Mouse (Mus musculus): ENCODE results near the gene Macrod2.

The Macrod2 gene

DNA sequence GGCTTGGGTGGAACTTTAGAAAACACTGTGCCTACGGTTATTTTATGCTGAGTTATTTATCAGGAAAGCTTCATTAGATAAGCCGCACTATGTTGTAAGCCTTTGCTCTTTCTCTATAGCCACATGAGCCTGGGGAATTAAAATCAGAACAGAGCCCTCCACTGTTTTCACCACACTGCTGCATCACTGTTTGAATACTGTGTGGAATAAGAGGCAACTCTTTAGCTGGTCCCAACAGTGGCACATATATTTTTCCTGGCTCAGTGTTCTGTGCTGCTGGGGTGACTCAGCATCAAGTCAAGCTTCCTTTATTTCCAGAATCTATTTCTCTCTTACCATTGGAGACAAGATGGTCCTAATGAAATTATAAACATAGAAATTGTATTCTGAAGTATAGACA lies 1481.8 kb downstream of the Macrod2 start:
- no peak for DNase-seq

DNA sequence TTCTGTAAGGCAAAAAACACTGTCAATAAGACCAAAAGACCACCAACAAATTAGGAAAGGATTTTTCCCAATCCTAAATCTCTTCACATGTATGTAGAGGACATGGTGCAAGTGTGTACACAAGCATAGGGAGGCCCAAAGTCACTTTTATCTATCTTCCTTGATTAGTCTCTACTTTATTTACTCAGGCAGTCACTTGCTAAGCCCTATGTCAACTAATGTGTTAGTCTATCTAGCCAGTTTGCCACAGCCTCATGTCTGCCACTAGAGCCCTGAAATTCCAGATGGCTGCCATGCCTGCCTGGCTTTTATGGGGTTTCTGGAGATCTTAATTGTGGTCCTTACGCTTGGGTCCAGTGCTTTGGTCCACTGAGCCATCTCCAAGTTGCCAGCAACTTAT lies 1483.4 kb downstream of the Macrod2 start:
- no peak for DNase-seq

DNA sequence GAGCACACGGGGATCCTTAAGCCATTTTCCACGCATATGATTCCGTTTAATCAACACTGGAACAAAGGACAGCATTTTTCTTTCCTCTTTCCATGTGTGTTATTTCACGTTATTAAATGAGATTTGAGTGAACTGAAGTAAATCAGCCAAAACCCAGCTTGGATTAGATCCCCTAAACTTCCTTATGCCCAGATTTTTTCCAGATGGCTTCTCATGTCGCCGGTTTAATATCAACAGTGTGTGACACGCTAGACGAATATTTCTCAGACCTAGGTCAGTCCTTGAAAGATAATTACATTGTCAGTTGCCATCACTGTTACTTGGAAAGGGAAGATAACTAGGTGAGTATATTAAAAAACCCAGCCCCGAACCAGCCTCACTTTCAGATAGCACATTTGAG lies 1484.6 kb downstream of the Macrod2 start:
- DNase-seq = no peak

DNA sequence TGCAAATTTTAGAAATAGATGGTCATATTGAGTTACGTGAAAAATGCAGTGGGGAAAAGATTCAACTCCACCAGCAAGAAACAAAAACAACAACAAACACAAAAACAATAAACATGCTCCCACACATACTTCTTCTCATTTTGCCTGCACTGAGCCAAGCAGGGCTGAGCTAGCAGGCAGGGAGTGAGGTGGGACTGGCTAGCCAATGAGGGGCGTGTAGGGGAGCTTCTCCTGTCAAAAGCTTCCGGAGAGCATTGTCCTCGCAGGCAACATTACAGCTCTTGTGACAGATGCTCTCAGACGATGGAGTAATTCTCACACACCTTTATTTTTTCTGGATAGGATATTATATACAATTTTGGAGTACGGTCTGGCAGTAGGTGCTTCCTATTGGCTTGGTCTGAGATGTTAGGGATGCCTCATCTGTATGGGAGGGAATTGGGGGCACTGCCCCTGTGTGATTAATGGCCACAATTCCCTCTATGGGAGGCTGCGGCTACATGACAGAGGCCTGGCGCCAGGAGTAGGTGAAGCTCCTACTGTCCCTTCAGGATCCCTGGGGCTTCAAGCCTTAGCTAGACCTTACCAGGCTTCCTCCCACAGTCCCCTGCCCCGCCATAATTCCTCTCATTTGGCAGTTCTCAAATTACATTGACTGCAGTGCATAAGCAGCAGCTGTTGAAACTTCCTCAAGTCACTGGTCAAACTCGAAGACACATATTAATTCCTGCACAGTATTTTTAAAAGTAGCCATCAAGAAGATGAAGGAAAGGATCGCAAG lies 1491.8 kb downstream of the Macrod2 start:
- DNase-seq = no peak

DNA sequence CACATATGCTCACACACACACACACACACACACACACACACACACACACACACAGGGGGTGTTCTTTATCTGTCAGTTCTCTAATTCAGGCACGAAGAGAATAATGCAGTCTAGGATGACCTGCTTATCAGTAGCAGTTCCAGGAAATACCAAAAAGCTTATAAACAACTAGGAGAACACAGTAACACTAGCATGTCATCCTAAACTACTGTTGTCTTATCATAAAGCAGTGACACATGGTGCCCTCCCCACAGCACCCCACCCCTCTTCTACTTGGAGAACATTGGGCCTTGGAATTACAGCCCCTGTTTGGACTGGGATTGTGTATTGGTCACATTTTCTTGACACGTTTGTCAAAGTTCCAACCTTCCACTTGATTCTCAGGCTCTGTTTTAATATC lies 1494.4 kb downstream of the Macrod2 start:
- no peak for DNase-seq

DNA sequence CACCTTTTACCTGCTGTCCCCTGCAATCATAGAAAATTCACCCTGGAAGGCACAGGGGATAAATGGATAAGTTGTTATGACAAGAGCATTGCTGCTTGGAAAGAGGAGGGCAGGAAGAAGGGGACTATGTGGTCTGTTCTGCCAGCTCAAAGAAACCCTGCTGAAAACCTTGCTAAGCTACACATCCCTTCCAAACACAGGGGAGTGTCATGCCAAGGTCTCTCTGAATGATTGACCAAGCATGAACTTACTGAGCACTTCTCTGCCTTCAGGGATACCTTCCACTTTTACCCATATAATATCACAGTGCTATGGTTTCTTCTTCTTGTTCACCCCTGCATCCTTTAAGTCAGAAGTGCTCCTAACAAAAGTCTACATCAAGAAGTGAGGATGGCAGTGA lies 1502.8 kb downstream of the Macrod2 start:
- DNase-seq = no peak

DNA sequence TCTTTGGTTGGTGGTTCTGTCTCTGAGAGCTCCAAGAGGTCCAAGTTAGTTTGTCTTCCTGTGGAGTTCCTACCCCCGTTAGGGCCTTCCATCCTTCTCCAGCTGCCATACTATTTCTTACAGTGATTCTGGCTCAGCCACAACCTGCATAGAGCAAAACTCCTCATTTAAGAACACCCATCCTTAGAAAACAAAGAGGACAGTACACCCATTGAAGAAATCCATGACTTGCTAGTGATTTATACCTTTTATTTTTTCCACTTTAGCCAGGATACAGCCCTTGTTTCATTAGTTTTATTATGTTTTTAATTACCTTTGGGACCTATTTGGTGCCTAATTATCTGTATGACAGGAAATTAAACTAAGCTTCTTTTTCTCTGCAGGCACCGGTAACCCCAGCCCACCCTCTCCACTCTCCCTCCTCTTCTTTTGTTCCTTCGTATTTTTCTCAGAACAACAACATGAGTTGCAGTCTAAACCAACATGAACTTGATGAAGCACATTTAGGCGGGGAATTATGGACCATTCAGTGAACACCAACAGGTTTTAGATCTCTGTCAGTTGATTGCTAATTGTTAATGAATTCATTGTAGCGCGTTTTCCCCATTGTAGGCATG lies 1516.8 kb downstream of the Macrod2 start:
- no peak for DNase-seq

DNA sequence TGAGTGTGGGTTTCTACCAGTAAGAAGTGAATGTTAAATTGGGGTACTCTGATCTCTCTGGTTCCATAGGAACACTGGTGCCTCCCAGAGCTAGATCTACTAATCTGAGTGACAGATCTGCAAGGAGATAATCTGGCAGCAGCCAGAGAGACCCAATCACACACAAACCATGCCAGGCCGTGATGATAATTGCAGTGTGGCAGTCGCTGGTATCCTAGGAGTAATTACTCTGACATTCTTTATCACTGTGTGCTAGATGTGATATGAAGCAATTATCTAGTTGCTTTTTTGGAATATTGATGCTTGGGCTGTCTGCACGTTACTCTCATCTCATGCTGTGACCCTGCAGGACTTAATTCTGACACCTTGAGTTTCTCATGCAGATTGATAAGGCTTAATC lies 1518.4 kb downstream of the Macrod2 start:
- DNase-seq = no peak

DNA sequence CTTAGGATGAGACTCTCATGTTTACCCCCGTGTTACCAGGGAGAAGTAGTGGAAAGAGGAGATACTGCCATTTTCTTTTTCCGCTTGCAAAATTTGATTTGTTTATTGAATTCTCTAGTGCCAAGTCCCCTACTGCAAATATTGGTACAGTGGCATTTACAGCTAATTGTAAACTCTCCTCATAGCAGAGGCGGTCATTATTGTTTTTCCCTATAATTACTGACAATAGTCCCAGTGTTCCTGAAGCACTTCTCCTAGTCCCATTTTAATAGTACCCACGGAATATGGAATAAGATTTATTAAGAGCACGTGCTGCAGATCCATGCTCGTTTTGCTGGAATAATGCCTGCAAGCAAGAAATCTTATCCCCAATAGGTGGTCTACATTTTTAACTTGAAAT lies 1518.8 kb downstream of the Macrod2 start:
- no peak for DNase-seq

DNA sequence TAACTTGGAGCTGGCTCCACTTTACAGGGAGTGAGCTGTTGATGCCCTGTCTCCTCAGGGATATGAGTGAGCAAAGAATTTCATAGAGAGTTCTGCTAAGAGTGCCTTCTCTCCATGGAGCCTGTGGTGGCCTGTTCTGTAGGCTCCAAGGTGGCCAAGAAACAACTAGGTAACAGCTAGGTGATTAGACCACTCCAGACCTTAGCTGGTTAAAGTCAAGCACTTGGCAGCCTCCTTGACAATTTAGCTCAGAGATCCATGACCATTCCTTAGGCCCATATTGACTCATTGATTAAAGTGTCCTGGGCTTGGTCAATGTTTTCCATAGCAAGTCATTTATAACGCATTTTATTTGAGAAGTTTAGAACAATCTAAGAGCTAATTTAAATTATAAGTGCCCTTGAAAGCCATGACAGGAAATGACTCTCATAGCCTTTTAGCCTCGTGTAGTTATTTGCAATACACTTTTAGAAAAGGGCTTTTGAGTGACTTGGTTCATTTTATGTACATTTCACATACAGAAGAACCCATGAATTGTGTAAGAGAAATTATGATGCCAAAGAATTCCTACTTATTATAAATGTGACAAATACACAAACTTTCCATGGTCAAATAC lies 1525.4 kb downstream of the Macrod2 start:
- DNase-seq = no peak

DNA sequence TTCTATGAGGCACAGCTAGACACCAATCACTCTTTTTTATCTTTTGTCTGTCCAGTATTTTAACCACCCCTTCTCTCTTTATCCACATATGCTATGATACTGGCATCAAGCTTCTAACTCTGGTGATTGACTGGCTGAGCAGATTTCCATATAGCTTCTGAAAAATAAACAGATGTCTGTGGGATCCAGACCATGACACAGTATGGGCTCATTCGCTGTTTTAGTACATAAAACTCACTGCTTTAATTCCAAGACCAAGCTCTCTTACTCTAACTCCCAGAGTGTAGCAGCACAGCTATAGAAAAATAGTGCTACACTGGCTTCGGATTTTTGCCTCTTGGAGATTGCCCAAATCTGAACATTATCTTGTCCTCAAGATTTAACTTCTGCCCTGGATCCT lies 1540.0 kb downstream of the Macrod2 start:
- no peak for DNase-seq

DNA sequence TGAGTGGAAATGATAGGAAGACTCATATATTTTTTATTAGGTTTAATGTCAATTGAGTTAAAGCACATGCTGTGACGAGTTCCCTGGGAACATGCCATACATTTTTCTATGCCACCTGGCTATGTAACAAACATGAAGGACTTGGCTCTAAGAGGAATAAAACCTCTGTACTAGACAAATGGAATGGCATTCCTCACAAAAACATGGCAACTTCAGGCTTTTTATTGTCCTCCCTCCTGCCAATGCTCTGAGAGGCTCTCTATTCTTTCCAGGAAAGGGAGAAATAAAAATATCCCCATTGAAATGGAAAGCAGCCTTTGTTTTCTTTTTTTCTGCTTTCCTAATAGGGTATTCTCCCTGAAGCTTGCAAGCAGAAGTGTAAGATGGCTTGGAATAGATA lies 1559.7 kb downstream of the Macrod2 start:
- DNase-seq = no peak

DNA sequence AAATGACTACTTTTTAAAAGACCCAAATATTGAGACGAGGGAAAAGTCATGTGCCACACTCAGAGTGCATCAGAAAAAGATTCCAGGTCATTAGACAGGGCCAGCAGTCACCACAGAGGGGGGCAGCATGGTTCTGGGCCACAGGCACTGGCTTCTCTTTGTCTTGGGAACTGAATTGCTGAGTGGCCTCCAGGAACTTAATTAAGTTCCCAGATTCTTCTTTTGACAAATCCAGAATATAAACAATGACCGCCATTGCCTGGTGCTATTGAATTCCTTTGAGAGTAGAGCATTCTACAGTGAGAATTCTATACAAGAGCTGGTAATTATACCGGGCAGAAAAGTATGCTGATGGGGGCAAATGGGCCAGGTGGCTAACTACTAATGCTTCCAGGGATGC lies 1560.1 kb downstream of the Macrod2 start:
- no peak for DNase-seq

DNA sequence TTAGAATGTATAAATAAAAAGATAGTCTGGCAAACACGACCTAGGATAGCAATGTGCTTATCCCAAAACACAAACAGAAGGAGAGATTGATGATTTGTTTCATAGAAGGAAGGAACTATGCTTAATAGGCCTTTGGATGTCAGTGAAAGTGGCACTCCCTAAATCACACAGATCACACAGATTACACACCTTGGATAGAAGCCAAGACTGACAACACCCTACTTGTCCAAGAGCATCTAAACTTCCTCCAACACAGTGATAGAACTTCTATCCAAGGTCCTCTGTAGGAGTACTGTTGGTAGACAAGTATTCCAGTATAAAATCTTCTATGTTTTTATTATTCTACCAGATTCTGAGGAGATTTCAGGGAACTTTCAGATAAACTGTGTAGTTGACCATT lies 1567.8 kb downstream of the Macrod2 start:
- no peak for DNase-seq

DNA sequence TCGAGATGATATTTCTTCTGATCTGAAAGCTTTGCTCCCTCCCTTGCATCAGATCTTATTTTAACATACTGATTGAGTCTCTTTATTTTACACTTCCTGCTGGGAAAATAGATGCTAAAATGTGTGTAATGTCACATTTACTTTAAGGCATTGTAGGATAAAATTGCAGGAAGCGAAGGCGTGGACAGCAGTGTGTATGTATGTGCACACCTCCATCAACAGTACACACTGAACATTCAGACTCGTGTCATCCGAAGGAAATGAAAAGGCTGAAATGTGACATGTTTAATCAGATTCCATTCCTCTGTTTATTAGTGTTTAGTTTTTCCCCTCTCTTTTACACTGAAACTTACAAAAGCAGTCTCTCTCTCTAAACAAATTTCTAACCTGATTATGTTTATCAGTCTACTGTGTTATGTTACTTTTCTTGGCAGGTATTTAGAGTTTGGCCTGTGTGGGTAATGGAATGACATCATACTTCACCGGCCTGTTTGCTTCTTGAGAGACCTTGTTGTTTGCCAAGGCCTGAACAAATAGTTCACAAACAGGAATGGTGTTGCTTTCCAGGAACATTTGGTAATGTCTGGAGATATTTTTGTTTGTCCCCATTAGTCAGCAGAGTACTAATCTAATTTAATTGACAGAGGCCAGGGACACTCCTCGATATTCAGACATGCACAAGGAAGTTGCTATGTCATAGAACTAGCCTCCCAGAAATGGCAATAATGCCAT lies 1588.7 kb downstream of the Macrod2 start:
- no peak for DNase-seq

DNA sequence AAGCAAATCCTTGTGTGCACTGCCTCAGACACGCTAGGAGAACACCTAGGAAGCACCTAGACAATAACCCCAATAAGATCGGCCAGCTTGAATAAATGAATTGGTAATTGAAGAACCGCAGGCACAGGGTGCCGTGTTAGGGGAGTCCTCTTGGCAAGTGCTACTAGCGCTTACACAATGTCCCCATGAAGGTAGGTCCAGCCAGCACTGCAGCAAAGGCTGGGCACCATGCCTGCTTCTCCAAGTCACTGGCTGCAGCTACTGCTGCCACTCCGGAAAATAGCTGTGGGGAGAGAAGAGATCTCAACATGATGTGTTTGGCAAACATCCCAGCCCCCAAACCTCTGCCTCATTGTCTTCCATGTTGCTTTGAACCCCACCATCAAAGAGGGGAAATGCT lies 1603.8 kb downstream of the Macrod2 start:
- peak; percentile 56 for DNase-seq

DNA sequence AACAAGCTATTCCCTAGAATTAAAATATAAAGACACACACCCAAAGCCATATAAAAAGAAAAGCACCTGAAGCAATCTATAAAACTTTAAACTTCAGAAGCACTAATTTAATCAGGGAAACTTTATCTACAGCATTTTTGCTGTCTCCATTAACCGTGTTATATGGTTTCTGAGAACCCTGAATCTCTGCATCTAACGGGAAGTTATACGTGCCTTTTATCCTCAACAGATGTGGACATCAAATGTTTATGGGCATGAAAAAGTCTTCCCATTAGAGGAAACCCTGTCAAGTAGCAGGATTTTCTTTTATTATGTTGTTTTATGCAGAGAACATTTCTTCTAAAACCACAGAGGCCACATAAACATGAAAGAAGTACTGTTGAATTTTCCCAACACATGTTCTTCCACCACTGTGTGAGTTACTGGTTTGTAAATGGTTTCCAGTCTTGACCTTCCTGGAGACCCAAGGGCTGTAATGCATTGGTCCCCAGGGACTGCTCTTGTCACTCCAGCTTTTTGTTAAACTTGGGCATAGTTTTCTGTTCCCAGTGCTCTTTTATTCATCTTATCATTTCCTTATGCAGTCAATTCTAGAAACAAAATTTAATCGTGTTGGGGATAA lies 1629.5 kb downstream of the Macrod2 start:
- no peak for DNase-seq

DNA sequence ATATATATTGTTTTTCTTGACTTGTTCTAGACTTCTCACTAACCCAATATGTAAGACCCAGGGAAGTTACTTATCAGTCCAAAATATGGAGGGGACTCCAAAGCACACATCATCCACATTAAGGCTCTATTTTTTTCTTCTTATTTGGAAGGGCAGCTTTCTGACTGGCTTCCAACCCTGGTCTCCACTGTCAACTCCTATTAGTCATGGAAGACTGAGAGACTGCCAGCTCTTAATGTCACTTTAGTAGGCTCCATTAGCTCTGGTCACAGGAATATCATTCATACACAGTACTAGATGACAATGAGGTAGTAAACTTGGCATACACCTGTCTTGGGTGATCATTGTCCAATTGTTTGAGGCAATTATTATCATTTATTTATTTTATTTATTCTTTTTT lies 1631.6 kb downstream of the Macrod2 start:
- no peak for DNase-seq

DNA sequence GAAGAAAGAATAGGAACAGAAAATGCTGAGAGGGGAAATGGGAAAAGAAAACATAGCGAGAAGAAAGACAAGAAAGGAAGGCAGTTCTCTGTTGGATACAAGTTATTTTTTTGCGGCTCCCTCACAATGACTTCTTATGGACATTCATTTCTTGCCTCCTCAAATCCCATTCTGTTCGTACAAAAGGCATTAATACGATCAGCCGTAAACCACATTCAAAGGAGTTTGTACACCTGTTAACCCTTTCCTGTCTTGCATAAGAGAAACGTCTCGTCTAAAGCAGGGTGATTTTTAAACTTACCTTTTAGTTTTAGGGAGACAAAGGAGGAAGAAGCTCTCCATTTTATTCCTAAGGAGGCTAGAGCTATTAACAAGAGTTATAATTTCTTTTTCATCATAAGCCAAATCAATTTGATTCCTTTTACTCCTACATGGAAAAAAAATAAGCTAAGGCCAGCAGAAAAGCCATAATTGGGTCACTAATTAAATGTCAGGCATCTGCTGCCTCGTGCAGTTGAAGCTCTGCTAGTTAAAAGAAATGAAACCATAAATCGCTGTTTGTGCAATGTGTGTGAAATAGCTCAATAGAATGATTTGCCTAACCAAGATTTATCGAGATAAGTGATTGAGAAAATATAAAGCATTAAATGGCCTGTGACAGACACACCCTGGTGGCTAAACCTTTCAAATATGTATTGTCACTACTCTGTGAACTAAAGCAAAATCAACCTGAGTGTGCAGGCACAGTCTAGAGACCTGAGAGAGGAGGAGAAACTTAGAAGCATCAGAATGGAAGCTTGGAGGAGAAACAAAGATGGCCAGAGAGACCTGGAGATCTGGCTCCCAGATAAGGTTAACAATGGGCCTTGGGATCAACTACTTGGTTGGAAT lies 1635.9 kb downstream of the Macrod2 start:
- no peak for DNase-seq

DNA sequence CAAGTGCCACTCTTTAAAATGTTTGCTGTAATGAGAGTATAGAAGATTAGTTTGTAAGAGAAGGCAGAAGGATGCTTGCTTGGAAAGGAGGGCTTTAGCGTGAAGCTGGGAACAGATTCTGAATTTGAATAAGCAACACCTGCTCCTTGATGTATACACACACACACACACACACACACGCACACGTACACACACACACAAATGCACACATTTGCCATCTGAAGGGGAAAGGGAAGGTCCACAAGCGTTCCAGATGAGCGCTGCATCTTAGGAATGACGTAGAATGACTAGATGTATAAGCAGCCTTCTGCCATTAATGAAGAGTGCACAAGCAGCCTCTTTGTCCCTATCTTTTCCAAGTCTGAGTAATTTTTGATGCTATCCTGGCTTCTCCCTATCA lies 1660.5 kb downstream of the Macrod2 start:
- DNase-seq = peak; percentile 2

DNA sequence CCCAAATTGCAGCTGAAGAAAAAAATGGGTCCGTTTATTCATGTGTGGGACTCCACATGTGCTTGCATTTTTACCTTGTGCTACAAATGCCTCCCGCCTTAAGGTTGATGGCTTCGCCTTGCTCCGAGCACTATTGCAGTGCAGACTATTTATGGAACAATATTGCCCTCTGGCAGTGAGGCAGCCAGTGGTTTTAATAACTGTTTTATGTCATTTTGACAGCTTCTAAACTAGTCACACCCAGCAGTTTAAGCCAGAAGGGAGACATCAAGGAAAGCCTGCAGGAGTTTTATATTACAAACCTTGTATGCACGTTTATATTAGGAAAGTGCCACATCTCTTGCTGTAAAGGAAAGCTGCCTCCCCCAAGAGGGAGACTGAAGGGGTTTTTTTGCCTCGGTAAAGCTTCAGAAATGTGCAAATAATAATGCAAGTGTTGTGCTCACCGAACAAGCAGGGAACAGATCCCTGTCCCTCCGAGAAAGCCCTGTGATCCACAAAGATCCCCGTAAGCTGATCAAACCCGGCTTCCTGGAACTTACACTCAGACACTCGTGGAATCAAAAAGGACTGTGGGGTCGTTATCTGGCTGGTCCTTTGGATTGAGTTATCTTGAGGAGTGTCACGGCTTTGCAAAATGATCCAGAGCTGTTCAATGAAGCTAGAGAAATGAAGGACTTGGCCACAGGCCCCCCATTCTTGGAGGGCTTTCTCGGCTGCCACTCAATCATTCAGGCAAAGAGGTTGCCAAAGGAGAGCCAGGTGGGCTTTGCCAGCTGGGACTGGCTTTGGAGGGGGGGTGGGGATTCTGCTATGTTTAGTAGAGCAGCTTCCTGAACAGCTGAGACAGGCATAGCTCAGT lies 1663.0 kb downstream of the Macrod2 start:
- peak; percentile 11 for DNase-seq

Data from right cerebral cortex, postnatal 4 days (tissue).